Mouse (Mus musculus): ENCODE results near the gene Xrcc5. TPM values are rescaled to one million over a fixed set of nuclear protein-coding genes. Genes with fewer than 3 reads are reported as not detected.

The Xrcc5 gene
- total and polyA plus RNA-seq, 3 experiments, result 53.4 to 83.5 (median 60.3) TPM

- TF ChIP-seq MXI1 (IDR thresholded peaks at IDR 0.05; ENCODE audit: low read depth, low read length) (no peak), UBTF (IDR thresholded peaks at IDR 0.05; ENCODE audit: low read depth, low read length) (no peak), MYC (IDR thresholded peaks at IDR 0.05; ENCODE audit: low read depth, low read length) (no peak), PAX5 (IDR thresholded peaks at IDR 0.05; ENCODE audit: low read length) (no peak), BHLHE40 (IDR thresholded peaks at IDR 0.05; ENCODE audit: low read depth, low read length) (no peak), MEF2A (IDR thresholded peaks at IDR 0.05; ENCODE audit: borderline replicate concordance, low read depth, low read length) (no peak), GABPA (IDR thresholded peaks at IDR 0.05; ENCODE audit: insufficient replicate concordance, low read depth, low read length) (no peak), JUND (conservative IDR thresholded peaks at IDR 0.05; ENCODE audit: low read depth, low read length) (no peak), EP300 (IDR thresholded peaks at IDR 0.05; ENCODE audit: low read length) (no peak)
- peaks cover 0 to 30% of the 10 kb centered on the region in 2 experiments; a peak in 2 of 4 replicates for H3K4me1 ChIP-seq (ENCODE audit: control insufficient read depth in 1 of 2, insufficient read depth in 2 of 2)
- H3K36me3 ChIP-seq (replicated peaks in 1 of 2; ENCODE audit: control insufficient read depth in 1 of 2, insufficient read depth in 1 of 2, low read length in 1 of 2), result peaks cover 47 to 90% of the 10 kb centered on the region in 2 experiments
- H3K27me3 ChIP-seq (replicated peaks), result no peaks in the 10 kb centered on the region
- no peak overlapping the region for H3K27ac ChIP-seq (ENCODE audit: insufficient read depth, low read depth)
- no peaks in the 10 kb centered on the region for H3K9me3 ChIP-seq (replicated peaks; ENCODE audit: low read length)
- no peak overlapping the region for H3K9ac ChIP-seq (ENCODE audit: insufficient read depth, low read depth)
- dilution Hi-C loops (cut with MboI; ENCODE audit: extremely low pct_ligation_motif_present, extremely low pct_unique_long_range_greater_than_20kb, low sequenced_read_pairs), result no loop called here
- H3K4me3 ChIP-seq (replicated peaks in 1 of 3; ENCODE audit: low read depth in 2 of 3, low read length in 2 of 3, poor library complexity in 1 of 3), result no peak overlapping the region
- no peak overlapping the region for H3K4me2 ChIP-seq (ENCODE audit: insufficient read depth, low read depth, poor library complexity, severe bottlenecking)
- in situ Hi-C loops (cut with MboI; ENCODE audit: low pct_ligation_motif_present, low pct_unique_long_range_greater_than_20kb, low sequenced_read_pairs), result loop anchor here (10.0 kb wide), 1 partner anchor 269 kb away; the partner anchor contains the start of gene Smarcal1
- no peak for DNase-seq (ENCODE audit: extremely low read depth)
- H3K79me2 ChIP-seq (replicated peaks; ENCODE audit: control insufficient read depth, extremely low read depth, insufficient read depth, poor library complexity, severe bottlenecking), result no peaks in the 10 kb centered on the region
These were observed 8.2 kb downstream of the Xrcc5 start for GRCm38 (mm10) chr1:72315447-72315846.

- no peak for DNase-seq (ENCODE audit: extremely low read depth)
- Histone ChIP-seq H3K9ac (ENCODE audit: insufficient read depth, low read depth) (no peak overlapping the region), H3K27me3 (replicated peaks) (no peaks in the 10 kb centered on the region), H3K4me3 (replicated peaks in 1 of 3; ENCODE audit: low read depth in 2 of 3, low read length in 2 of 3, poor library complexity in 1 of 3) (no peak overlapping the region), H3K4me1 (ENCODE audit: control insufficient read depth in 1 of 2, insufficient read depth in 2 of 2) (peaks cover 4 to 40% of the 10 kb centered on the region in 2 experiments), H3K27ac (ENCODE audit: insufficient read depth, low read depth) (no peak overlapping the region), H3K4me2 (ENCODE audit: insufficient read depth, low read depth, poor library complexity, severe bottlenecking) (no peak overlapping the region), H3K79me2 (replicated peaks; ENCODE audit: control insufficient read depth, extremely low read depth, insufficient read depth, poor library complexity, severe bottlenecking) (no peaks in the 10 kb centered on the region), H3K36me3 (replicated peaks in 1 of 2; ENCODE audit: control insufficient read depth in 1 of 2, insufficient read depth in 1 of 2, low read length in 1 of 2) (peaks cover 51 to 92% of the 10 kb centered on the region in 2 experiments), H3K9me3 (replicated peaks; ENCODE audit: low read length) (no peaks in the 10 kb centered on the region)
- dilution Hi-C loops (cut with MboI; ENCODE audit: extremely low pct_ligation_motif_present, extremely low pct_unique_long_range_greater_than_20kb, low sequenced_read_pairs), result no loop called here
- no peak for TF ChIP-seq ZMIZ1 (IDR thresholded peaks at IDR 0.05; ENCODE audit: low read depth, low read length)
- no peak for TF ChIP-seq USF1 (IDR thresholded peaks at IDR 0.05; ENCODE audit: low read depth, low read length)
- TF ChIP-seq NRF1 (IDR thresholded peaks at IDR 0.05; ENCODE audit: low read depth, low read length), result no peak
- TF ChIP-seq POLR2A (IDR thresholded peaks at IDR 0.05; ENCODE audit: low read depth, low read length), result no peak
- TF ChIP-seq E2F4 (IDR thresholded peaks at IDR 0.05; ENCODE audit: insufficient replicate concordance, low read depth, low read length), result no peak
- TF ChIP-seq MAZ (IDR thresholded peaks at IDR 0.05; ENCODE audit: low read depth, low read length), result no peak
- no peak for TF ChIP-seq RCOR1 (conservative IDR thresholded peaks at IDR 0.05; ENCODE audit: low read depth, low read length)
- no peak for TF ChIP-seq MXI1 (IDR thresholded peaks at IDR 0.05; ENCODE audit: low read depth, low read length)
- TF ChIP-seq MAFK (IDR thresholded peaks at IDR 0.05; ENCODE audit: insufficient replicate concordance, low read length), result no peak
- TF ChIP-seq PAX5 (IDR thresholded peaks at IDR 0.05; ENCODE audit: low read length), result no peak
- no peak for TF ChIP-seq IRF4 (IDR thresholded peaks at IDR 0.05; ENCODE audit: low read depth, low read length)
- no peak for TF ChIP-seq BHLHE40 (IDR thresholded peaks at IDR 0.05; ENCODE audit: low read depth, low read length)
- TF ChIP-seq NELFE (IDR thresholded peaks at IDR 0.05; ENCODE audit: low read depth, low read length), result no peak
- TF ChIP-seq ELF1 (IDR thresholded peaks at IDR 0.05; ENCODE audit: low read depth, low read length), result no peak
- no peak for TF ChIP-seq UBTF (IDR thresholded peaks at IDR 0.05; ENCODE audit: low read depth, low read length)
- no peak for TF ChIP-seq MEF2A (IDR thresholded peaks at IDR 0.05; ENCODE audit: borderline replicate concordance, low read depth, low read length)
- in situ Hi-C loops (cut with MboI; ENCODE audit: low pct_ligation_motif_present, low pct_unique_long_range_greater_than_20kb, low sequenced_read_pairs), result loop anchor here (10.0 kb wide), 1 partner anchor 268 kb away; the partner anchor contains the start of gene Smarcal1
These were observed 9.2 kb downstream of the Xrcc5 start for GRCm38 (mm10) chr1:72316409-72316808.
